Mouse (Mus musculus): ENCODE data around the gene Pofut1. TPM values are rescaled to one million over a fixed set of nuclear protein-coding genes. Genes with fewer than 3 reads are reported as not detected.
A peak's percentile ranks its signal among the peaks of the same experiment; 100 is the strongest.

Gene Pofut1
- polyA plus RNA-seq, 1 experiment from 2014 or later: 2.6 TPM

DNA sequence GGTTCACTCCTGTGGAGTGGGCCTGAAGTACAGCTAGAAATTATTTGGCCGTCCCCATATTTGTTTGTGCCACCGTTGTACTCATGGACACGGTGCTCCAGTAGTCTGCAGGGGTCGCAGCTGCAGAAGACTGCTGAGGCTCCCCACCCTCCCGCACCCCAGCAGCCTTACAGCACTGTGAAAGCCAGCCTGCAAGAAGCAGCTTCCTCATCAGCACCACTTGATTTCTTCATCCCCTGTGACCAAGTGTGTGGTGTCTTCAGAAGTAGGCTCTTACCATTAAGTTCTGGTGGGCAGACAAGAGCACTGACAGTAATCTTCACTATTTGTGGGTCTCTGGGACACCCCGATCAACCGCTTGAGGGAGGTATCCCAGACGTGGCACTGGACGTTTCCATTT lies 71.6 kb downstream of the Pofut1 start:
- H3K9ac ChIP-seq: no peak overlapping the region
- H3K4me2 ChIP-seq: no peak overlapping the region
- no peak overlapping the region for H3K4me3 ChIP-seq (replicated peaks)
- ATAC-seq (ENCODE audit: insufficient read depth): no peak
- peaks cover 5% of the 10 kb centered on the region; the same call in 1 of the 2 replicates for H3K4me1 ChIP-seq (replicated peaks)
- WGBS (ENCODE audit: insufficient replicate concordance): 76% methylated on average over 9 of the region's 9 CpGs
- H3K36me3 ChIP-seq (replicated peaks): no peaks in the 10 kb centered on the region
- no peaks in the 10 kb centered on the region for H3K9me3 ChIP-seq (replicated peaks)
- H3K27ac ChIP-seq (replicated peaks): no peak overlapping the region
- no peaks in the 10 kb centered on the region for H3K27me3 ChIP-seq

DNA sequence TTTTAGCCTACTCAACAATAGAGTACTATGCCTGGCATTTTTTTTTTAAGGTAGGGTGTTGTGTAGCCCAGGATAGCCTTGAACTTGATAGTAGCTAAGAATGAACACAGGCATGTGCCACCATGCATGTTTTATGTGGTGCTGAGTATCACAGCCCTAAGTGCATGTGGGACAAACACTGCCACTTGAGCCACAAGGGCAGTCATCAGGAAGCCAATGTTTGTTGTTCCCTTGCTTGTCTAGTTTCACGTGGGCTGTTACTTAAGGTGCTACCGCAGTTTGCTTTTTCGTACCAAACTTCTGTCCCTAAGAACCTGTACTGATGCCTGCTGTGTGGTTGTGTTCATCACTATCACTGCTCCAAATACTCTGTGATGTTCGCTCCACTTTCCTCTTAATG lies 77.1 kb downstream of the Pofut1 start:
- WGBS (ENCODE audit: insufficient replicate concordance): 86% methylated on average over 4 of the region's 4 CpGs
- no peak overlapping the region for H3K4me2 ChIP-seq
- 0 out of 2 replicates have a peak overlapping the region, but pooled peaks have one; percentile 59 for H3K27ac ChIP-seq (replicated peaks)
- no peak overlapping the region for H3K4me3 ChIP-seq (replicated peaks)
- H3K36me3 ChIP-seq (replicated peaks): peaks cover 19% of the 10 kb centered on the region; the same call in 1 of the 2 replicates
- no peaks in the 10 kb centered on the region for H3K27me3 ChIP-seq
- H3K9me3 ChIP-seq (replicated peaks): no peaks in the 10 kb centered on the region
- peaks cover 3% of the 10 kb centered on the region; the same call in 1 of the 2 replicates for H3K4me1 ChIP-seq (replicated peaks)
- H3K9ac ChIP-seq: no peak overlapping the region
- no peak for ATAC-seq (ENCODE audit: insufficient read depth)

DNA sequence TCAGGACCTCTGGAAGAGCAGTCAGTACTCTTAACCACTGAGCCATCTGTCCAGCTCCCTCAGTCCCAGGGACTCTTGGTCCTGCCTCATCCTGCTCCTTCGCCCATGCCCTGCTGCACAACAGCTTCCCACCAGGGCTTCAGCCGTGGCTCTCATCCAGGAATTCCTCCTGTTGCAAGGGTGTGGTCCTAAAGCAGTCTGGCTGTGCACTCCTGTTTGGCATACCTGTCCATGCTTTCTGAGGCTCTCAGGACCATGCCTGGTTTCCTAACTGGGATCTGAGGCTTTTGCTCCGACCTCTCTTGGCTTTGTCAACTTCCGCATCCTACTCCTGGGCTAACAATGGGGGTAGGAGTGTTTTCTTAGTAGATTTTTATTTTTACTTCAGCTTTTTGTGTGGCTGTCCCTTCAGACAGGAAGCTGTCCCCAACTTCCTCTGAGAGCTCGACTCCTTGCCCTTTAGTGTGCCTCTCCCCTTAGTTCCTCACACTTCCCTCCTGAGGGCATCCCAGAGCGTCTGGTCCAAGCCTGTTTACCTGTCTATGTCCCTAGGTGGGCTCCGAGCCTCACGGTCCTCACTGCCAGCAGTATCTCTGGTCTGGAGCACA lies 77.8 kb downstream of the Pofut1 start:
- Histone ChIP-seq H3K27me3 (no peaks in the 10 kb centered on the region), H3K27ac (replicated peaks) (peak overlapping the region; percentile 59), H3K9me3 (replicated peaks) (no peaks in the 10 kb centered on the region), H3K36me3 (replicated peaks) (peaks cover 26% of the 10 kb centered on the region; the same call in 1 of the 2 replicates), H3K9ac (no peak overlapping the region), H3K4me3 (replicated peaks) (no peak overlapping the region), H3K4me1 (replicated peaks) (peaks cover 3% of the 10 kb centered on the region; the same call in 1 of the 2 replicates), H3K4me2 (0 out of 2 replicates have a peak overlapping the region, but pooled peaks have one; percentile 5)
- WGBS (ENCODE audit: insufficient replicate concordance): 46% methylated on average over 8 of the region's 8 CpGs
- ATAC-seq (ENCODE audit: insufficient read depth): no peak

Other genes starting within 250 kb of the Pofut1 start
- 36.9 and 39.5 TPM in 2 replicates for gene Pdrg1, start 226.1 kb upstream of the Pofut1 start, polyA plus RNA-seq (2015; fragmentation: Nextera tagmentation; extraction: Ambion mirVana)
- not detected in 2 replicates for gene Xkr7, start 209.7 kb upstream of the Pofut1 start, polyA plus RNA-seq (2015; fragmentation: Nextera tagmentation; extraction: Ambion mirVana)
- gene Ccm2l, start 175.6 kb upstream of the Pofut1 start, polyA plus RNA-seq (2015; fragmentation: Nextera tagmentation; extraction: Ambion mirVana): 0.59 and 0.92 TPM in 2 replicates
- gene Hck, start 133.1 kb upstream of the Pofut1 start, polyA plus RNA-seq (2015; fragmentation: Nextera tagmentation; extraction: Ambion mirVana): 11.4 and 12.7 TPM in 2 replicates
- 29.6 and 29.7 TPM in 2 replicates for gene Tm9sf4, start 80.2 kb upstream of the Pofut1 start, polyA plus RNA-seq (2015; fragmentation: Nextera tagmentation; extraction: Ambion mirVana)
- 2.1 and 2.6 TPM in 2 replicates for gene Tspyl3, start 16.1 kb upstream of the Pofut1 start, polyA plus RNA-seq (2015; fragmentation: Nextera tagmentation; extraction: Ambion mirVana)
- 17.1 TPM in 2 replicates for gene Plagl2, start 107 bp upstream of the Pofut1 start, polyA plus RNA-seq (2015; fragmentation: Nextera tagmentation; extraction: Ambion mirVana)
- 1.4 and 2.0 TPM in 2 replicates for gene Kif3b, start 49.9 kb downstream of the Pofut1 start, polyA plus RNA-seq (2015; fragmentation: Nextera tagmentation; extraction: Ambion mirVana)
- 6.4 and 7.2 TPM in 2 replicates for gene Asxl1, start 104.3 kb downstream of the Pofut1 start, polyA plus RNA-seq (2015; fragmentation: Nextera tagmentation; extraction: Ambion mirVana)

Measured in liver, embryonic 15.5 days (tissue).